Mouse (Mus musculus) C2C12 (cell line): ENCODE data around the gene Tnfrsf19. TPM values are rescaled to one million over a fixed set of nuclear protein-coding genes. Genes with fewer than 3 reads are reported as not detected.

Experiments
- H3K27me3 ChIP-seq: one replicate; pipeline ENCODE4 v1.6.1; 2011; ENCODE audit not compliant: control insufficient read depth, insufficient read depth, insufficient read length
- H3K36me3 ChIP-seq: one replicate; pipeline ENCODE4 v1.6.1; 2011; ENCODE audit not compliant: control insufficient read depth, insufficient read depth
- H3K4me3 ChIP-seq: one replicate; pipeline ENCODE4 v1.5.1; 2011; ENCODE audit warnings: mild to moderate bottlenecking, control low read depth; ENCODE audit not compliant: poor library complexity, insufficient read depth, severe bottlenecking
- H3K79me2 ChIP-seq: one replicate; pipeline ENCODE4 v1.6.1; 2011; ENCODE audit not compliant: control insufficient read depth, insufficient read depth
- H3K79me3 ChIP-seq: one replicate; pipeline ENCODE4 v1.6.1; 2011; ENCODE audit warnings: low read depth, control low read depth
- H3ac ChIP-seq: one replicate; pipeline ENCODE3; 2011; ENCODE audit warnings: low read depth; ENCODE audit not compliant: control insufficient read depth, insufficient read length
- CEBPB ChIP-seq: IDR thresholded peaks from one replicate; pipeline ENCODE4 v1.6.1; 2011; ENCODE audit warnings: low read depth, mild to moderate bottlenecking, control low read depth, moderate library complexity
- CTCF ChIP-seq: IDR thresholded peaks from one replicate; pipeline ENCODE4 v1.5.1; 2011; ENCODE audit not compliant: control insufficient read depth, insufficient read depth, insufficient read length
- FOSL1 ChIP-seq: IDR thresholded peaks from one replicate; pipeline ENCODE4 v1.8.0; 2011; ENCODE audit warnings: mild to moderate bottlenecking, low read length; ENCODE audit not compliant: poor library complexity, insufficient read depth, severe bottlenecking
- MAX ChIP-seq: IDR thresholded peaks from one replicate; pipeline ENCODE4 v1.6.1; 2011; ENCODE audit warnings: mild to moderate bottlenecking, control low read depth
- MYOD1 ChIP-seq: IDR thresholded peaks from one replicate; pipeline ENCODE4 v1.6.1; 2011; ENCODE audit warnings: low read depth; ENCODE audit not compliant: control insufficient read depth, insufficient read length
- MYOG ChIP-seq: IDR thresholded peaks from one replicate; pipeline ENCODE4 v1.6.1; 2011; ENCODE audit not compliant: control insufficient read depth, insufficient read length; ENCODE audit errors: extremely low read depth
- USF1 ChIP-seq: IDR thresholded peaks from one replicate; pipeline ENCODE4 v1.6.1; 2011; ENCODE audit warnings: low read depth, mild to moderate bottlenecking, control low read depth, moderate library complexity
- polyA plus RNA-seq: library from polyadenylated mRNA; unstranded; fragments of >200 nt; fragmentation: generic; extraction: Trizol; gene quantifications from one replicate; pipeline ENCODE4 v1.2.1, GENCODE M21; 2012; ENCODE audit warnings: missing spikeins

Tnfrsf19 gene
- polyA plus RNA-seq, 1 experiment, result not detected

DNA sequence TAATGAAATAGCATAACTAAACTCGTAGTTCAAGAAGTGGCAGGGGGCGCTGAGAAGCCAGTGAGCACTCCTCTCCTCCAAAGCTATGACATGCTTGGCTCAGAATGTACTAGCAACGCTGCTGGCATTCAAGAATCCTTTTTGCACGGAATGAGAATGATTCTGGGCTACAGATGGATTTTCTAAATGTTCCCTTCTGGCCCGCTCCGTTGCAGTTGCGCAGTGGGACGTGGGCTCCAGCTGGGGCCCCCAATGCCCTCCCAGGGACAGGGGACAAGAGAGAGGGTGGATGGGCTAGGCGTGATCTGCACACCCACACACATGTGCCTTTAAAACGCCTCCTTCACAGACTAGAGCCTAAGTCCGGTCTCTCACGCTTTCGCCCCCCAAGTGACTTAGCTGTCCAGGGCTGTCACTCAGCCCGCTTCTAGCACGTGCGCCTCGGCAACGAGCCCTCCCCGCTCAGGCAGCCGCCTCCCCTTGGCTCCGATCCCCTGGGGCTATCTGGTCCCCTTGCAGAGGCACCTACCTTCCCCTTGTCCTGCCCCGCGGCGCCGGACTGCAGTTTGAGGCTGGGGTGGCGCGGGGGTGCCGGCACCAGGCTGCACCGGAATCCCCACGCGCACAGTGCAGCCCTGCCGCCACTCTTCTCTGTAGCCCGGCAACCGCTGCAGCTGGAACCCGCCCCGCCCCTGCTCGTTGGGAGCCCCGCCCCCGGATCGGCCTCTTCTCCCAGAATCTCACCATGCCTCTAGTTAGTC is 8.8 kb downstream of the Tnfrsf19 start:
- Histone ChIP-seq H3K79me2 (no peaks in the 10 kb centered on the region), H3K4me3 (no peak overlapping the region), H3ac (no peak overlapping the region), H3K79me3 (no peaks in the 10 kb centered on the region), H3K36me3 (no peaks in the 10 kb centered on the region), H3K27me3 (peaks cover 20% of the 10 kb centered on the region)
- TF ChIP-seq MYOD1 (no peak), MAX (no peak), USF1 (no peak), CTCF (no peak), FOSL1 (no peak), CEBPB (no peak), MYOG (no peak)

DNA sequence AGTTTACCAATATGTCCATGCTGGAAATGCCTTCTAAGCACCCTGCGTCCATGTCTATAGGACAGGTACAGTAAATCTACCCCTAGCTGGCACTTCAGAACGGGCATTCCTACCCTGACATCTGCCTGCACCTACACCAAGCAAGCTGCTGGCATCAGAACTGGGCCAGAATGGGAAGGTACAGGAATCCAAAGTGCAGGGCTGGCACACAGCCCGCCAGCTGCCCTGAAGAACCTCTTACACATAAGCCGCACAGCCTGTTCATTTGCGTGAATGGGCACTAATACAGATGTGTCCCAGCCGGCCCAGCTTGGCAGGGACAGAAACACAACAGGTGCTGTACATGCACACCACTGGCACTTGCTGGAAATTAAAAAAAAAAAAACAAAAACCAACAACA is 15.9 kb downstream of the Tnfrsf19 start:
- H3K79me3 ChIP-seq, result no peaks in the 10 kb centered on the region
- H3K79me2 ChIP-seq, result no peaks in the 10 kb centered on the region
- H3K4me3 ChIP-seq, result no peak overlapping the region
- H3K36me3 ChIP-seq, result no peaks in the 10 kb centered on the region
- peaks cover 23% of the 10 kb centered on the region for H3K27me3 ChIP-seq
- TF ChIP-seq CTCF, result no peak
- TF ChIP-seq MYOG, result no peak
- TF ChIP-seq CEBPB, result no peak
- no peak for TF ChIP-seq MYOD1
- TF ChIP-seq FOSL1, result no peak
- TF ChIP-seq USF1, result no peak
- no peak for TF ChIP-seq MAX
- no peak overlapping the region for H3ac ChIP-seq

DNA sequence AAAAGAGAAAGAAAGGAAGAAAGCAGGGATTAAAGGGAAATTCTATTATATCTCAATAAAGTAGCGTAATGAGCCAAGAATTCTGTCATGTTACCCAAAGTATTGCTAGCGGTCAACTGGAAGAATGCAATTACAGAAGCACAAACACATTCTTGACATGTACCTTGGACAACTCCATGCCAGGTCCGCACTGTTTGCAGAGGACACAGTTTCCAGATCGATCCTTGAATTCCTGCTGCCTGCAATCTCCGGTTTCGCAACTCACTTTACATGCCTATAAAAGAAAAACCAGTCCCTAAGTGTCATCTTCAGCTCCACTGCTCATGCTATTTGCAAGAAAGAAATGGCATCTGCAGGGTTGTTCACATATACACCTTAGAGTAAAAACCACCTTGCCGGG is 22.3 kb downstream of the Tnfrsf19 start:
- H3K79me2 ChIP-seq, result no peaks in the 10 kb centered on the region
- H3K79me3 ChIP-seq, result no peaks in the 10 kb centered on the region
- no peak overlapping the region for H3ac ChIP-seq
- TF ChIP-seq CEBPB (no peak), MAX (no peak), USF1 (no peak), MYOG (no peak)
- no peak overlapping the region for H3K4me3 ChIP-seq
- H3K36me3 ChIP-seq, result no peaks in the 10 kb centered on the region
- peaks cover 15% of the 10 kb centered on the region for H3K27me3 ChIP-seq

GRCm38 (mm10) chr14:61022383-61022782 is 23.9 kb downstream of the Tnfrsf19 start:
- Histone ChIP-seq H3ac (no peak overlapping the region), H3K79me2 (no peaks in the 10 kb centered on the region), H3K27me3 (peaks cover 21% of the 10 kb centered on the region), H3K36me3 (no peaks in the 10 kb centered on the region), H3K4me3 (no peak overlapping the region), H3K79me3 (no peaks in the 10 kb centered on the region)
- TF ChIP-seq CTCF (no peak), CEBPB (no peak), USF1 (no peak), MYOG (no peak), FOSL1 (no peak), MYOD1 (no peak), MAX (no peak)

- Histone ChIP-seq H3K27me3 (peaks cover 23% of the 10 kb centered on the region), H3K36me3 (no peaks in the 10 kb centered on the region), H3K79me3 (no peaks in the 10 kb centered on the region), H3K79me2 (no peaks in the 10 kb centered on the region), H3ac (no peak overlapping the region), H3K4me3 (no peak overlapping the region)
- TF ChIP-seq FOSL1, result no peak
- no peak for TF ChIP-seq MYOG
- no peak for TF ChIP-seq MYOD1
- no peak for TF ChIP-seq CTCF
- TF ChIP-seq USF1, result no peak
- no peak for TF ChIP-seq MAX
- TF ChIP-seq CEBPB, result no peak
Measured at GRCm38 (mm10) chr14:61020968-61021367, 25.3 kb downstream of the Tnfrsf19 start.

DNA sequence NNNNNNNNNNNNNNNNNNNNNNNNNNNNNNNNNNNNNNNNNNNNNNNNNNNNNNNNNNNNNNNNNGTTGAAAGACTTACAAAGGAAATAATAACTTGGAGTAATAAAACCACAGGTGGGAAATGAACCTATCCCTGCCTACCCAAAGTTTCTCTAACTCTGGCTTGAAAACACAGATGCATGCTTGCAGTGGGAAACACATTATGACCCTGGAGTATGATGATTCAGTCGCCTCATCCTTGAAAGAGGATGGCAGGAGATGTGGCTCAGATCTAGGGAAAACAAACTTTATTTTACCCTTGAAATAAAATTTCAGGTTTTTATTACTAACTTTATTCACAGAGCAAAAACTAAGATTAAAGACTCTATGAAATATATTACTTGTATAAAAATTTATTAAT is 26.4 kb downstream of the Tnfrsf19 start:
- H3K36me3 ChIP-seq, result no peaks in the 10 kb centered on the region
- TF ChIP-seq FOSL1, result no peak
- TF ChIP-seq MYOD1, result no peak
- no peak for TF ChIP-seq USF1
- TF ChIP-seq MYOG, result no peak
- no peak for TF ChIP-seq CTCF
- TF ChIP-seq MAX, result no peak
- TF ChIP-seq CEBPB, result no peak
- H3K79me3 ChIP-seq, result no peaks in the 10 kb centered on the region
- H3K27me3 ChIP-seq, result peaks cover 23% of the 10 kb centered on the region
- H3K79me2 ChIP-seq, result no peaks in the 10 kb centered on the region
- no peak overlapping the region for H3ac ChIP-seq
- H3K4me3 ChIP-seq, result no peak overlapping the region
